29 mouse cellular contexts compared by ENCODE assay signal in genomic region chr4:89630374-89631079, GRCm38 (mm10). TPM values are rescaled to one million over a fixed set of nuclear protein-coding genes. Genes with fewer than 3 reads are reported as not detected.
DNase-seq lines count a peak whose midpoint lies in the region; ATAC-seq and TF ChIP-seq lines count a peak whose summit lies in the region.
"Had no signal": no experiment of that assay in that cellular context is flagged by ENCODE, and none has a peak within 500 bp of the region (broad histone marks: within the 10 kb centered on the region; RNA-seq: fewer than 3 reads in every experiment).

No protein-coding gene starts in this region.

- no peak for TF ChIP-seq CTCF in forebrain, postnatal 0 days (IDR thresholded peaks at IDR 0.05; ENCODE audit: low read depth)

- H3K4me2 ChIP-seq in forebrain, postnatal 0 days (ENCODE audit: low read depth) = no peak overlapping the region
- no peak overlapping the region for H3K4me2 ChIP-seq in forebrain, embryonic 11.5 days (ENCODE audit: low read depth, low read length, severe bottlenecking)
- no peak overlapping the region for H3K4me2 ChIP-seq in forebrain, embryonic 14.5 days (ENCODE audit: low read length)
- no peak overlapping the region for H3K4me2 ChIP-seq in kidney, embryonic 15.5 days
- H3K4me2 ChIP-seq: heart, embryonic 11.5 days; hindbrain, embryonic 12.5 days; hindbrain, embryonic 15.5 days had no signal

- no peak overlapping the region for H3K4me3 ChIP-seq in forebrain, embryonic 10.5 days
- no peak overlapping the region for H3K4me3 ChIP-seq in forebrain, postnatal 0 days (ENCODE audit: low read depth, low read length)
- H3K4me3 ChIP-seq in forebrain, embryonic 11.5 days (ENCODE audit: low read depth, low read length) = no peak overlapping the region
- no peak overlapping the region for H3K4me3 ChIP-seq in forebrain, embryonic 14.5 days (ENCODE audit: low read depth, low read length)
- H3K4me3 ChIP-seq in kidney, embryonic 15.5 days (replicated peaks) = no peak overlapping the region
- H3K4me3 ChIP-seq: hindbrain, embryonic 12.5 days; hindbrain, embryonic 15.5 days had no signal

- intact Hi-C loops in left cerebral cortex, postnatal 10 days (cut with DNase I) = no loop called here

- peaks cover 5% of the 10 kb centered on the region; the same call in 1 of the 2 replicates for H3K9me3 ChIP-seq in forebrain, embryonic 10.5 days
- no peaks in the 10 kb centered on the region for H3K9me3 ChIP-seq in forebrain, postnatal 0 days (ENCODE audit: low read length)
- H3K9me3 ChIP-seq in forebrain, embryonic 11.5 days (ENCODE audit: control insufficient read depth, low read length) = no peaks in the 10 kb centered on the region
- H3K9me3 ChIP-seq in forebrain, embryonic 14.5 days (replicated peaks; ENCODE audit: control insufficient read depth, low read length) = no peaks in the 10 kb centered on the region
- no peaks in the 10 kb centered on the region for H3K9me3 ChIP-seq in kidney, embryonic 15.5 days (replicated peaks)
- H3K9me3 ChIP-seq: G1E; hindbrain, embryonic 12.5 days; hindbrain, embryonic 15.5 days had no signal

- H3K27me3 ChIP-seq in forebrain, embryonic 10.5 days (ENCODE audit: poor library complexity, severe bottlenecking) = peaks cover 57% of the 10 kb centered on the region
- no peaks in the 10 kb centered on the region for H3K27me3 ChIP-seq in forebrain, postnatal 0 days (ENCODE audit: insufficient read depth, low read length)
- H3K27me3 ChIP-seq in forebrain, embryonic 11.5 days (ENCODE audit: control insufficient read depth, insufficient read depth, low read length) = no peaks in the 10 kb centered on the region
- no peaks in the 10 kb centered on the region for H3K27me3 ChIP-seq in forebrain, embryonic 14.5 days (replicated peaks; ENCODE audit: control insufficient read depth, insufficient read depth, low read length)
- H3K27me3 ChIP-seq in kidney, embryonic 15.5 days = no peaks in the 10 kb centered on the region
- H3K27me3 ChIP-seq: CH12.LX; hindbrain, embryonic 12.5 days; hindbrain, embryonic 15.5 days; Patski had no signal

- H3K36me3 ChIP-seq in forebrain, embryonic 10.5 days (replicated peaks) = no peaks in the 10 kb centered on the region
- no peaks in the 10 kb centered on the region for H3K36me3 ChIP-seq in forebrain, postnatal 0 days (ENCODE audit: insufficient read depth)
- no peaks in the 10 kb centered on the region for H3K36me3 ChIP-seq in forebrain, embryonic 11.5 days (ENCODE audit: control insufficient read depth, insufficient read depth, low read length)
- H3K36me3 ChIP-seq in forebrain, embryonic 14.5 days (ENCODE audit: control insufficient read depth, insufficient read depth, low read length) = no peaks in the 10 kb centered on the region
- H3K36me3 ChIP-seq in kidney, embryonic 15.5 days = no peaks in the 10 kb centered on the region
- H3K36me3 ChIP-seq: G1E; hindbrain, embryonic 12.5 days; hindbrain, embryonic 15.5 days had no signal

- WGBS in forebrain, embryonic 10.5 days = 27% methylated on average over 3 of the region's 3 CpGs
- WGBS in forebrain, postnatal 0 days = 6% methylated on average over 3 of the region's 3 CpGs
- WGBS in forebrain, embryonic 11.5 days = 11% methylated on average over 3 of the region's 3 CpGs
- 3% methylated on average over 3 of the region's 3 CpGs for WGBS in forebrain, embryonic 14.5 days
- 79% methylated on average over 3 of the region's 3 CpGs for WGBS in kidney, embryonic 15.5 days

- peak overlapping the region; percentile 63 for H3K27ac ChIP-seq in forebrain, embryonic 10.5 days
- no peak overlapping the region for H3K27ac ChIP-seq in forebrain, postnatal 0 days (ENCODE audit: low read depth, low read length)
- H3K27ac ChIP-seq in forebrain, embryonic 11.5 days (ENCODE audit: low read depth, low read length) = peak overlapping the region; percentile 25; the same call in 1 of the 2 replicates
- no peak overlapping the region for H3K27ac ChIP-seq in forebrain, embryonic 14.5 days (ENCODE audit: low read depth, low read length)
- H3K27ac ChIP-seq in kidney, embryonic 15.5 days = no peak overlapping the region
- H3K27ac ChIP-seq: hindbrain, embryonic 12.5 days; hindbrain, embryonic 15.5 days had no signal

- no peak for ATAC-seq in forebrain, postnatal 0 days
- ATAC-seq in forebrain, embryonic 11.5 days (replicated peaks; ENCODE audit: low FRiP score) = peak; percentile 85
- peak; percentile 71 for ATAC-seq in forebrain, embryonic 14.5 days
- ATAC-seq in kidney, embryonic 15.5 days (replicated peaks; ENCODE audit: low FRiP score) = no peak
- ATAC-seq: Patski had no signal

- H3K4me1 ChIP-seq in forebrain, embryonic 10.5 days = peaks cover 35% of the 10 kb centered on the region
- H3K4me1 ChIP-seq in forebrain, postnatal 0 days (ENCODE audit: insufficient read depth) = no peaks in the 10 kb centered on the region
- H3K4me1 ChIP-seq in forebrain, embryonic 11.5 days (replicated peaks; ENCODE audit: control insufficient read depth, insufficient read depth, low read length) = peaks cover 7% of the 10 kb centered on the region; the same call in 1 of the 2 replicates
- H3K4me1 ChIP-seq in forebrain, embryonic 14.5 days (ENCODE audit: control insufficient read depth, insufficient read depth, low read length) = peaks cover 7% of the 10 kb centered on the region; the same call in 1 of the 2 replicates
- H3K4me1 ChIP-seq in kidney, embryonic 15.5 days = no peaks in the 10 kb centered on the region
- H3K4me1 ChIP-seq: hindbrain, embryonic 12.5 days; hindbrain, embryonic 15.5 days had no signal

- DNase-seq in forebrain, embryonic 10.5 days (ENCODE audit: extremely low spot score, low spot score) = peak; percentile 27
- DNase-seq in forebrain, postnatal 0 days = no peak
- DNase-seq in forebrain, embryonic 11.5 days (ENCODE audit: low spot score) = no peak
- peak; percentile 54 for DNase-seq in forebrain, embryonic 14.5 days (ENCODE audit: low spot score)
- DNase-seq in left cerebral cortex, postnatal 10 days (ENCODE audit: extremely low spot score in 1 of 2, low spot score in 2 of 2) = no peak
- DNase-seq in frontal cortex, postnatal 36 days (ENCODE audit: low spot score in 2 of 2) = no peak
- DNase-seq: adrenal gland, postnatal 10 days; adrenal gland, postnatal 36 days; B cell, adult 2 months; cerebellum, adult 11 months; cerebellum, adult 8-10 months; cerebellum, postnatal 10 days; cerebellum, postnatal 36 days; gastrocnemius, postnatal 10 days; gastrocnemius, postnatal 36 days; kidney, adult 2 months had no signal

- H3K9ac ChIP-seq in forebrain, postnatal 0 days = no peak overlapping the region
- H3K9ac ChIP-seq in forebrain, embryonic 11.5 days (ENCODE audit: low read length) = no peak overlapping the region
- no peak overlapping the region for H3K9ac ChIP-seq in forebrain, embryonic 14.5 days (ENCODE audit: low read length)
- H3K9ac ChIP-seq in kidney, embryonic 15.5 days = no peak overlapping the region
- H3K9ac ChIP-seq: hindbrain, embryonic 12.5 days; hindbrain, embryonic 15.5 days had no signal

RNA-seq across cellular contexts. Expression of gene Dmrta1, which starts 48.7 kb away (rescaled TPM):
- 9.3 and 11.1 TPM in 2 replicates for polyA plus RNA-seq in forebrain, embryonic 10.5 days (2016; fragmentation: Nextera tagmentation; extraction: Ambion mirVana)
- 1.3 and 1.5 TPM in 2 replicates for total RNA-seq in forebrain, postnatal 0 days (2014; rRNA removed)
- polyA plus RNA-seq in forebrain, postnatal 0 days (2015; fragmentation: Nextera tagmentation; extraction: Ambion mirVana) = 0.18 and 0.19 TPM in 2 replicates
- polyA plus RNA-seq in forebrain, embryonic 11.5 days (2014; fragmentation: Nextera tagmentation; extraction: Ambion mirVana) = 20.4 and 21.7 TPM in 2 replicates
- 0.77 and 0.79 TPM in 2 replicates for polyA plus RNA-seq in forebrain, embryonic 14.5 days (2014; fragmentation: Nextera tagmentation; extraction: Ambion mirVana)
- 1 to 10 TPM; 1.2 to 1.6 TPM for total RNA-seq in left cerebral cortex, postnatal 10 days (2021)
- polyA plus RNA-seq in kidney, embryonic 15.5 days (2015; fragmentation: Nextera tagmentation; extraction: Ambion mirVana) = 0.12 and 0.19 TPM in 2 replicates
- total RNA-seq: CH12.LX; gastrocnemius, adult 18-20 months; gastrocnemius, postnatal 36 days; granulocyte monocyte progenitor cell, adult 5-6 weeks; heart, adult 8-10 months; heart, postnatal 25 days; hematopoietic stem cell, adult 5-6 weeks had no signal
- polyA plus RNA-seq: G1E; intestine, postnatal 0 days had no signal

Comparison
In these comparisons a context has a peak if more than half of its experiments do, and no peak if none do; other contexts are left out.
1. DNase-seq: peak in forebrain, embryonic 10.5 days (single experiment) and forebrain, embryonic 14.5 days (single experiment); none in forebrain, postnatal 0 days (single experiment), forebrain, embryonic 11.5 days (single experiment), left cerebral cortex, postnatal 10 days (0 of 2) and frontal cortex, postnatal 36 days (0 of 2).
2. H3K27ac ChIP-seq: peak in forebrain, embryonic 10.5 days (single experiment) and forebrain, embryonic 11.5 days (single experiment); none in forebrain, postnatal 0 days (single experiment), forebrain, embryonic 14.5 days (single experiment) and kidney, embryonic 15.5 days (single experiment).
3. ATAC-seq: peak in forebrain, embryonic 11.5 days (single experiment) and forebrain, embryonic 14.5 days (single experiment); none in forebrain, postnatal 0 days (single experiment) and kidney, embryonic 15.5 days (single experiment).